Mouse (Mus musculus): ENCODE measurements around the gene Mrpl12. TPM values are rescaled to one million over a fixed set of nuclear protein-coding genes. Genes with fewer than 3 reads are reported as not detected.
A peak's percentile ranks its signal among the peaks of the same experiment; 100 is the strongest.

Gene Mrpl12
- total RNA-seq, 2 experiments from 2014 or later: 70.4 to 71.7 TPM

DNA sequence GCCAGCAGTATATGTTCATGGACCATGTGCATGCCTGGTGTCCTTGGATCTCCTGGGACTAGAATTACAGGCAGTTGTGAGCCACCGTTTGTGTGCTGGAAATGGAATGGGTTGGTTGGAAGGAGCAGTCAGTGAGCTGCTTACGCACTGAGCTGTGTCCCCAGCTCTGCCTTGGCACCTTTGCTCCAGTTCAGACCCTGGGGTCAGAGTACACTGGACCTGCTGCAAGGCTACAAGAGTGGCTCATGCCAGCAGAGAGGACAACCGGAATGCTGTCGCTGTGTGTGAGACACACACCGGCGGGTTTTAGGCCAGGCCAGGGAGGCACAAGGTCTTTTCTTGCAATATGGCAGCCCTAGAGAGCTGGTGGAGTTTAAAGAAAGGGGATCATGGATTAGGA is 12.4 kb upstream of the Mrpl12 start:
- DNase-seq: no peak

DNA sequence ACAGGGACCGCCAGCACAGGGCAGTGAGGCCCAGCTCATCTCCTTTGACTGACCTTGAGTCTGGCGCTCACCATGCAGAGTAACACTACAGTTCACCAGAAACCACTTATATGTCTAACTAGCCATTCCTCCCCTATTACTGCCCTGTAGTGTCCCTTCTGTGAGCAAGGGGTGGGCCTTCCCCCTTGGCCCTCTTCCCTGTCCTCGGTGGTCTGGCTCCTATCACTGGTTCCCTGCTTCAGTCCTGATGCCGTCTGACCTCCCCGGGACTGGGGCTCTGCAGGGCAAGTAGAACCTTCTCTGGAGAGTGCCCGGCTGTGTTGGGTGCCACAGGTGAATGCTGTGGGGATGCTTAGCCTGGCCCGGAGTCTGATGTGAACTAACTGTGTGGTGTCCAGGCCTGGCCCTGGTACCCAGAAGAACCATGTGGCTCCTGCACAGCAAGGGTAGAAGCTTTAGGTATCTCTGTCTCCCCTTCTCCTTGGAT is 922 bp upstream of the Mrpl12 start:
- no peak for DNase-seq

DNA sequence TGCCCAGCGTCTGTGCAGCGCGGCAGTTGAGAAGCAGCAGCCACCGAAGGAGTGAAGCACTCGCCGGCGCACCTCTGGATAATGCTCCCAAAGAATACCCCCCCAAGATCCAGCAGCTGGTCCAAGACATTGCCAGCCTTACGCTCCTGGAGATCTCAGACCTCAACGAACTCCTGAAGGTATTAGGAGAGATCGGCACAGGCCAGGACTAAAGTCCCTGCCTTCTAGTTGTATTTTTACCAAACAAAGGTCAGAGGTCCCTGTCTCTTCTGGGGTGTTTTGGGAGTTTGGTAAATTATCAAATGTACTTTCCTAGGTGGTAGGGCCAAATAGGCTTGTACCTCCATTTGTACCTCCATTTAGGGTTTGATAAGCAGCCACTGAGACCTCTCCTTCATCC is 838 bp downstream of the Mrpl12 start:
- DNase-seq: no peak

DNA sequence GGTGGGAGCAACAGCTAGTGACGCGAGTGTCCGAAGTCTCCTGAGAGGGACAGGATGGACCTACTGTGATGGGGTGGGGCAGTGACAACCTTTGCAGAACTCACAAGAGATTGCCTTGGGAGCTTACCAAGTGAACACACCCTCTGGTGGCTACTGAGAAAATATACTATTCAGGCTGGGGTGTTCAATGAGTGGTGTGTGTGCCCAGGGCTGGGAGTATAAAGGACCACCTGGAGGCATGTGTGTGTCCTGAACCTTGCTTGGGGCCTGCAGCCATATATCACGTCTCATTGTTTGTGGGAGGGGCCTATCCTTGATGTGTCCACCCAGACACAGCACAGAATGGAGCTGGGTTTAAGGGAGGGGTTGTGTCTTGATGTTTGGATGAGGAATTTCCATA is 4.1 kb downstream of the Mrpl12 start:
- no peak for DNase-seq

DNA sequence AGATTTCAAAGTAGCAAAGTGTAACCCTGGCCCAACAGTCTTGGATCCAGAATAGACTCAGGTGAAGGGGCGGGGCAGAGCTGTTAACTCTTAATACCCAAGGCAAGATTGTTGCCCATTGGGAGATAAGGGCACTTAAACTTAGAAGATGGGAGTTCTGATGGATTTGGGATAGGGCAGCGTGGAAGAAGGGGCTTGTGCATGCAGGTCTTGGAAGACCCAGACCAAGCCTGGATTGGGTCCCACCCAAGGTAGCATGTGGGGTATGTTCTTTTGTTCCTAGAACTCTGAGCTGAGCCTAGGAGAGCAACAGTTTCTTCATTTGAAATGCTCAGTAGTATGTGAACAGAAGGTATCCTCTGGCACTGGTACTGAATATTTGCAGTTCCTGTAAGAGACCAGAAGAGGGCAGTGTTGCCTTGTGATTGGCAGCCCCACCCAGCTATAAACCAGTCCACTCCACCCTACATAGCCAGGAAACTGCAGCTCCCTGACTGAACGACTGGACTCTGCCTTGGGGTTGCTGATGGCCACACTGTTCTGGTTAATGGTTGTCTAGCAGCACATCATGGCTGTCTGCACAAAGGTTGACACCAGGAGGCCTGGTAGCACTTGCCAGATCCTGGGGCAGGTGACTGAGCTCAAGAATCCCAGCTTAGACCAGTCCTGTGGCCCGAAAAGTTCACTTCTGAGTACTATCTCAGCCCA is 4.8 kb downstream of the Mrpl12 start:
- DNase-seq: peak; percentile 42 to 67

DNA sequence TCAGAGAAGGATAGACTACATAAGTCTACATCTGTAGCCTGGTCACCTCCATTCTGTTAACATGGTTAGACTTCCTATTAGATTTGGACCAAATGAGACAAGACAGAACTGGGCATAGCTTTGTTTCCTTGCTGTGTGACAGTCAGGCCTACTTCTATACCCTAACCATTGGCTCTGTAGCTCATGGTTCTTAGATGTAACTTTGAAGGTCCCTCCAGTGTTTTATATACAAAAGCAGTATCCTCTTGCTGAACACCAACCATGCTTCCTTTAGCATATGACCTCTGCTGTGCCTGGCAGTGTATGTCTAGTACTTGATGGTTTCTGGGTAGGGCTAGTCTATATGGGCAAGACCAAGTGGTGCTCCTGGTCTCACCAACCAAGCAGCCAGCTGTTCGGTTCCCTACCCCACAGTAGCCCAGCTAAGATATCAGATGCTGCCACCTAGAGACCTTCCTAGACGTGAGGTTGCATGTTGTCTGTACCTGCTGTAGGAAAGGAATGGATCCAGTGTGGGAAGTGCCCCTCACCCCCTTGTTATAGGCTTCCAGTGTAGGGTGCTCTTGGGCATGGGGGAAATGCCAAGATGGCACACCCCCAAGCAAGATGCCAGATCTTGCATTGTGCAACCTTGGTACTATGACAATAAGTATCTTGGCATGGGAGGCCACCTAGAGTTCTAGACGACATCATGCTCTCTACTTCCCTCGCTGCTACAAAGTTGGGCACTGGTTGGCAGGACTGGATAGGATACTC is 6.1 kb downstream of the Mrpl12 start:
- DNase-seq: no peak

DNA sequence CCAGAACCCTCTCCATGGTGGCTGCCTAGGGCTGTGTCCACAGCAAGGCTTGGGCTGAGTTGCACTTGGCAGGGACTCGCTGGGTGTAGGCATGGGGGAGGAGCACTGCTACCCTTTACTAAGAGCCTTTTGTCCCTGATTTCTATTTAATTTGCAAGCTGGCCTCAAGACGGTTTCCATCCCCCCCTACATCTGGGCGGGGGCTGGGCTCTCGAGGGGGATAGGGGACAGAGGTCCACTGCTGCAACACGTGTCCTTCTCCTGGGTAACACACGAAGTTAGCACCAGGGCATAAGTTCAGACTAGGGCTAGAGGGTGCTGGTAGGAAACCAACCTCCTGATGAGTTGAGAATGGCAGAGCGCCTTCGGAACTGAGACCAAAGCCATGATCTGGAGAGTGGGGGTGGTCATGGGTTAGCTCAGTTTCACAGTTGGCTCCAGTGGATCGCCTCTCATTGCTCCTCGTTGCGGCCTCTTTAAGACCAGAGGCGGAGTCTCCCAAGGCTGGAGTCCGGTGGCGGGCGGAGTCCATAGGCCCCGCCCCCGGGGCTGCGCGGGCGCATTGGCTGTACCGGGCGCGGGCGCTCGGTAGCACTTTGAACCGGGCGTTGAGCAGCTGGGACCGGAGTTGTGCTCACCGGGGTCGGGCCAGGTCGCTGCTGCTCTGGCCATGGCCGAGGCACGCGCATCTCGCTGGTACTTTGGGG is 7.1 kb downstream of the Mrpl12 start, which contains the start of gene Slc25a10:
Slc25a10 (plus strand) TSS at position 524 of the 707 bp plus-strand sequence.
- DNase-seq: peak; percentile 84 to 87

DNA sequence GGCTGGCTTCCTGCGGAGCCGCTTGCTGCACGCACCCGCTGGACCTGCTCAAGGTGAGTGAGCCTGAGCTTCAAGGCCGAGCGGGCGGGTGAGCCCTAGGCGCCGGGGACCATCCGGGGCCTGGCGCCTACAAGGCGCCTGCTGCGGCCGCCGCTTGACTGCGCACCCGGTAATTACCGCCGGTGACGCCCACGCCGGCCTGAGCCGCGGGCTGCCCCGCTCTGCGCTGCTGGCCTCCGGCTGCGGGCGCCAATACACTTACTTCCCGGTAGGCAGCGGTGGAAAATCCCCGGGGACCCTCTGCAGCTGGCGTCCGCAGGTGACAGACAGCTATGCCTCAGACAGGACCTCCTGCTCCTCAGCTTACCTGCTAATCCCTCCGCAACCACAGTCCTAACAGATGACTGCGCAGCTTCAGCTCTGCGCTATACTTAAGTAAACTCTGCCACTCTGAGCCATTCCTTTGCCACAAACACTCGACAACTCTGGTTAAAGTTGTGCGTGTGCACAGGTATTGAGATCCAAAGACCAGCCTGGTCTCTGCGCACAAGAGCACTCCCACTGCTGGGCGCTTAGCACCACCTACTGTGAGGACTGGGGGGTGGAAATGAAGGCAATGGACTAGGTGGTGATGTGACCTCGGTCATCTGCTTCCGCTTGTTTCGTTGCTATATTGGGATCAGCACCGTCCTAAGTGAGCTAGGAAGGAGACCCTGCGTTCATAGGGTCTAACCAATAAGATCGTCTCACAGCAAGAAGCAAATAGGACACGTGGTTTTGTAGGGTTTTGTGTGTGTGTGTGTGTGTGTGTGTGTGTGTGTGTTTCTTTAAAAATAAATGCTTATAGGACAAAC is 7.8 kb downstream of the Mrpl12 start:
- no peak for DNase-seq

DNA sequence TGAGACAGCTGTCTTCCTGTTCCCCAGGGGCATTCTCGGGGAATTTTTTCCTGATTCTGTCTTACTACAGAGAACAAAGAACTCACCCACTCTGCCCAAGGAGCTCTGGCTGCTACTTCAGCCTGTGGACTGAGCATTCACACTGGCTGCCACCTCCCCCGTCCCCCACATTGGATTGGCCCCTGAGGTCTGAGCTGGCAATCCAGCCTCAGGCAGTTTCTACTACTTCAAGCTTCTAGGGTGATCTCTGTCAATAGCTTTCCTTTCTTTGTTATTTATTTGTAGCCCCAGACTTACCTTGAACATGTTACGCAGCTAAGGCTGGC is 8.4 kb downstream of the Mrpl12 start:
- no peak for DNase-seq

DNA sequence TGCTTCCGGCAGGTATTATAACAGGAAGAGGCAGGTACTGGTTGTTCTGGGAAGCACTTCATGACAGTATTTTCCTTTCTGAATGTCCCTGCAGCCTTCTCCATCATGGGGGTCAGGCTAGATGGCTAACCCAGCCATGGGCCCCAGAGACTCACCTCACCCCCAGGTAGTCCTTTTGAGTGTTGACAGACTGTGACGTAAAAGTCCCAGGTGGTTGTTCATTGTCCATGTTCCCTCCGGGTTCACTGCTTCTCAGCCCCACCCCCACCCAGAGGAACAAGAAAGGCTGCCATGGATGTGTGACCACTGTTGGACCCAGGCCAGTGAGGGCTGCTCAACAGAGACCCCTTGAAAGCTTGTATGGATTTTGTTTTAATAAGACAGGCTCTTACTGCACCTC is 8.9 kb downstream of the Mrpl12 start:
- DNase-seq: no peak

DNA sequence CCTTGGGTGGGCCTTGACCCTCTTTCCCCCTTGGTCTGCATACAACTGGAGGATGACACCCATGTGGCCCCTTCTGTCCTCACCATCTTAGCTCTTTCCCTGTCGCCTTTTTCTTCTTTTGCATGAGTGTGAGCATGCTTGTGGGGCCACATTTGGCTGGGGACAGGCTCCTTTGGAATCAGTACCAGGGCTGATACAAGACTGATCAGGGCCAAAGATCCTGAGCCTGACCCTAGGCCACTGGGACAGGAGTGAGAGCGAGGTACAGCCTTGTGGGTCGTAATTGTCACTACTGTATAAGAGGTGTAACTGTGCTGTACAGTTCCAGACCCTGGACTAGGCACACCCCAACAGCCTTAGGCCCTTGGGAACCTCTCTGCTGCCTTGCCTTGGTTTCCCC is 9.5 kb downstream of the Mrpl12 start:
- no peak for DNase-seq

DNA sequence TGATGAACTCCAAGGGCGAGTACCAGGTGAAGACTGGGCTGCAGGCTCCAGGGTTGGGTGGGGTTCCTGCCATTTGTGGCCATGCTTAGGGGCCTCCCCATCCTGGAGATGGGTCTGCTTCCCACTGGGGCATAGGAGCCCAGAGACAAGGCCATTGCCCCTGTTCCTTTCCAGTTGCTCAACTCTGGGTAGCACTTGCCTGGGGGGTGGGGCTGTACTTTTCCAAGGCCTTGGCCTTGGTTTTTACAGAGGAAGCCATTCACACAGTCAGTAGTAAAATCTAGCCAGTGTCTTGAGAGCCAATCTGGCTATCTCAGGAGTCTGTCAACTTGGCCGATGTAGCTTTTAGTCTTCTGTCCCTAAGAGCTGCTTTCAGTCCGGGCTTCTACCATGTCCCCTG is 13.0 kb downstream of the Mrpl12 start:
- DNase-seq: no peak

DNA sequence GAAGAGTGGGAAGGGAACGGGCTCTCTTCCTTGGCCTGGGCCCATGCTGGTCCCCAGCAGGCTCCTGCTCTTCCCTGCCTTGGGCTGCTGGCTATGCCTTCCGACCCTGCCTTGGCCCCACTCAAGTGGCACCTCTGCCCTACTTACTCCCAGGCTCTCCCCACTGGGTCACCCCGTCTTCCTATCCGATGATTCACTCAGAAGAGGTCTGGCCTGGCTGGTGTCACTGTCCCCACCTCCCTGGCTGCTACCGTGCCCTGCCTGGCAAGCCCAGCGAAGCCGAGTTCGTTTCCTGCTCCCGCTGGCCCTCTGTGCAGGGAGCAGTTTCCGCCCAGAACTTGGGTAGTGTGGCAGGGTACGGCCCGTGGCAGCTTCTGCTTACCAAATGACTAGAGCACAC is 13.8 kb downstream of the Mrpl12 start:
- DNase-seq: no peak

DNA sequence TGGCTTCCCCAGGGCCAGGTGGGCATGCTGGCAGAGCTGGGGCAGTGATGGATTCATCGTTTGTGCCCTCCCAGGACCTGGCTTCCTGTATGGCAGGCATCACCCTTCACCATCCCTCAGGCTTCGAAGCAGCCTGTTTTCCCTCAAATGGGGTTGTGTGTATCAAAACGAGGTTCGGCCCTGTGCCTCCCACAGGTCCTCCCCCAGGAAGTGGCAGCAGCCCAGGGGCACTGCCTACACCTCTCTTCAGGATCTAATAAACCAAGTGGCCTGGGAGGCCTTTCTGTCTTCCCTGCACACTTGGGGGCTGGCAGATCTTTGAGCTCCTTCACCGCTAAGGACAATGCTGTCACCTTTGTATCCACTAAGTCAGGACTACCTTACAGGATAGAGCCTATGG is 14.5 kb downstream of the Mrpl12 start:
- no peak for DNase-seq

DNA sequence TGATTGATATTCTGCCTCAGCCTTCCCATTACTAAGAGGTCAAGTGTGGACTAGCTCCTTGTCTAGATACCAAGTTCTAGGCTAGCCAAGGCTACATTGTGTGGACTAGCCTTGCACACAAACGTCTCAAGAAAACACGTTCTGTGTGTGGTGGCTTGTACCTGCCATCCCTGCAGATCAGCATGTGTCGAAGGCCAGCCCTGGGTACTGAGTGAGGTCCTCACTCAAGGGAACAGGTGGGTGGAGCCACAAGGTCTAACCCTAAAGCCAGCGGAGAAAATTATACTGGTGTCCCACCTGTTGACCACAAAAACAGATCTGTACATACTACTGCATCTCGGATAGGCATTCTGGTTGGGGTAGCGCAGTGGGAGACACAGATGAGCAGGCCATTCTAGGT is 15.5 kb downstream of the Mrpl12 start:
- no peak for DNase-seq

DNA sequence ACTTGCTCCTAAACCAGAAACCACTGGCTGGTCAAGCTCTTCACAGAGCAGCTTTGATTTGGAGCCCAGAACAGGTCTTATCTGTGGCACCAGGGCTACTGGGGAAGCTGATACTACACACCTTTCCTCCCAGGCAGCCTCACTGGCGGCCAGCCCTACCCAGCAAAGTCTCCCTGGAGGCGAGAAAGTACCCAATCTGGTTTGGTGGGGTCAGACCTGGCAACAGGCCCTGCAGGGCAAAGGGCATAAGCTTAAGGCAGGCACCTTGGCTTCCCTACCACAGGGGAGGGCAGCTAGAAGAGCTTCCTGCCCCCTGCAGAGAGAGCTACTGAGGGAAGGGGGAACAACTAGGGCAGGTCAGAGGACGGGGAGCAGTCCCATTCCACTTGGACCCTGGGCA is 15.9 kb downstream of the Mrpl12 start:
- DNase-seq: no peak

DNA sequence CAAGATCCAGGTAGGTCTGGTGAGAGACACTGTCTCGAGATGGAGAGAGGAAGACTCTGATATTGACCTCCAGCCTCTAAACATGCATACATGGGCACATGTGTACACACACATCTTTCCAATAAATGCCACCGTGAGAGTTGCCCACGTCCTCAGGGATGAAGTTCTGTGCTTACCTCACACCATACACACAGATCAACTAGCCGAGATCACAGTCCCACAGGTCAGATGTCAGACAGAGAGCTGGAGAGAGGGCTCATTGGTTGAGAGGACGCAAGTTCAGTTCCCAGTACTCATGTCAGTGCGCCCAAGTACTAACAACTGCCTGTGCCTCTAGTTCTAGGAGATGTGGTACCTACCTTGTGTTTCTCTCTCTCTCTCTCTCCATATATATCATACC is 16.6 kb downstream of the Mrpl12 start:
- DNase-seq: no peak

DNA sequence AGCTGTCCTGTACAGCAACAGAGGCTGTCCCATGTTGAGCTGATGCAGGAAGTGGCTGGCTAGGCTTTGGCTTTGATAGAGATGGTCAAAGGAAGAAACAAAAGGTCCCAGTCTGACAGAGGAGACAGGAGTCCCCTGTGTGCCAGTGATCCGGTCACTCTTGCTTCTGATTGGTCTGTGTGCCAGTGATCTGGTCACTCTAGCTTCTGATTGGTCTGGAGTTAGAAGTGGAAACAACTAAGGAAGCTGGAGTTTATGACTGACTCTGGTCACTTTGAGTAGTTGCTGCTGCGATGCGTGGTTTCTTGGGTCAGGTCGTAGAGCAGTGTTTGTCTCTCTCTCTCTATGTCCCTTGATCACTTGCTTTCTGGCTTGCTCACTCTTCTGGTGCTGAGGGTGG is 17.3 kb downstream of the Mrpl12 start:
- no peak for DNase-seq

DNA sequence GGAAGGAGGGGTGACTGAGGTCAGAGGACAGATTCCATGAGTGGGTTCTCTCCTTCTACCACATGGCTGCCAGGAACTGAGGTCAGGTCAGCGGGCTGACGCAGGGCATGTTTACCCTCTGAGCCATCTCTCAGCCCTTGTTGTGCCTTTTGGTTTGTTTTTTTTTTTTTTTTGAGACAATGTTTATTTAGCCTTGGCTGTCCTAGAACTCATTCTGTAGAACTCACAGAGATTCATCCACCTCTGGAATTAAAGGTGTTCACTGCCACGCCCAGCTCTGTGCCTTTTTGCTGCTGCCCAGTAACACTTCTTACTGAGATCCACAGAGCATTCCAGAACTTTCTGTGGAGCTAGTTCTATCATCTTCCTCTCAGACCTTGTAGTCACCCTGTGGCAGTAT is 21.2 kb downstream of the Mrpl12 start:
- DNase-seq: no peak

DNA sequence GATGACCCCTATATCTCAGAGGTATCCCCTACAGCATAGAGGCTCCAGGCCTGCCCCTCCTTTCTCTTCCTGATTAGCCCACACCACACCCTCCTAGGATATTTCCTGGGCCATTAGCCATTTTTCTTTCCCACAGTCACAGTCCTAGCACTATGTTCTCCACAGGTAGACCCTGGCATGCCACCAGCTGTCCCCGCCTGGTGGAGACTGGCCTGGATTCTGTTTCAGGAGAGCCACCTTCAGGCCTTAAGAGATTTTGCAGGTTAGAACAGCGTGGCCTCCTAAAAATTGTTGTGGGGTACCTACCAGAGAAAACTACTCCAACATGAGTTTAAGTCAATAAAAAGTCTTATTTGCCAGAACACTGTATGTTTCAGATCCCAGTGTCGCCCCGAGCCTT is 22.5 kb downstream of the Mrpl12 start:
- DNase-seq: no peak

DNA sequence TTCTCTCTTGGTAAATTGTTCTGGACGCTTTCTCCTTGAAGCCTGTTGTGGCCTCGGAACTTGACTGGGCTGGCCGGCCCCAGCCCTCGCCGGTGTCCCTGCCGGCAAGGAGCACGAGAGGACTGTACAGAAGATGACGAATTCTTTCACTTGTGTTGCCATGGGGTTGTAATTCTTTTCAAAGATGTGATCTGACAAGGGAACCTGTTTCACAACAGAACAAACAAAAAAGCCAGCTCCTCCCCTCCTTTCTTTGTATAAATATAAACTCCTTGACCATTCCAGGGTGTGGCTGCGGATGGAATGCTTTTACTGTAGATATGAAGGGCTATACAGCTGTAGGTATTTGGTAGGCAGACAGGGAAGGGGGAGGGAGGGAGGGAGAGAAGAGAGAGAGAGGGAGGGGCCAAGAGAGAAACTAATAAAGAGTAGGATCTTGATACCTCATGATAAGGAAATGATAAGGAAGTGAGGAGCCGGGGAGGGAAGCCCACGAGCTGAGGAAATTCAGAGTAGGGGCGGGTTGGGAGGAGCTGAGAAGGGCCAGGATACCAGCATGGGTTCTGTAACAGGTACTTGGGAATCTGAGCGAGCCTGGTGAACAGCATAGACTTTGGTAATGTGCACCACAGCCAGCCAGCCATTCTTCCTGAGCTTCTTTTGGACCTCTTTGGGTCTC is 23.3 kb downstream of the Mrpl12 start:
- no peak for DNase-seq

DNA sequence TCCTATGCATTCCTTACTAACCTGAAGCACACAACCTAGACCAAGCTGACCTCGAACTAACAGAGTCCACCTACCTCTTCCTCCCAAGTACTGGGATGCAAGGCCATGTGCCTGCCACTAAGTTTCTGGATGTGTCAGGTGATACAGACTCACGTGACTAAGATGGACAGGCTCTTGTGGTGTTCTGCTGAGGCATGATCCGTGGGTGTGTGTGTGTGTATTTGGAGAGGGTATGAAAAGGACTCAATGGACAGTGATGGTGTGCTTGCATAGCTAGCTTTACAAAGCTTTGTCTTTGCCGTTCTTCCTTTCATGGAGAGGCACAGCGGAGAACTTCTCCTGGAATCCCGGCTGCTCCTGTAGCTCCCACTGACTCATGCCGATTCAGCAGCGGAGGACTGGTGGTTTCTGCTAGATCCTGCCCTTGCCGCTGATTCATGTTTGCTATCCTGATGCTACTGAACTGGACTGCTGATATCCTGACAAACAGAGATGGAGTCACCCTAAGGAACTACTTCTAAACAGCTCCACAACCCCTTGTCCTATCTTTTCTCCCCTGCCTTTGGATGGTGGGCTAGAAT is 24.0 kb downstream of the Mrpl12 start:
- no peak for DNase-seq

Measured in layer of hippocampus, postnatal 36 days (tissue).